Mouse (Mus musculus) bone marrow macrophage, adult 2 months (primary cell): ENCODE results near the gene Gm21987.

Source experiments
- CTCF ChIP-seq: IDR thresholded peaks from 2 replicates; pipeline ENCODE4 v1.5.1; 2012; ENCODE audit warnings: low read depth, mild to moderate bottlenecking, low read length, moderate library complexity
- POLR2A ChIP-seq: IDR thresholded peaks from 2 replicates; pipeline ENCODE4 v1.6.1; 2012; ENCODE audit warnings: mild to moderate bottlenecking, low read depth, low read length, borderline replicate concordance

DNA sequence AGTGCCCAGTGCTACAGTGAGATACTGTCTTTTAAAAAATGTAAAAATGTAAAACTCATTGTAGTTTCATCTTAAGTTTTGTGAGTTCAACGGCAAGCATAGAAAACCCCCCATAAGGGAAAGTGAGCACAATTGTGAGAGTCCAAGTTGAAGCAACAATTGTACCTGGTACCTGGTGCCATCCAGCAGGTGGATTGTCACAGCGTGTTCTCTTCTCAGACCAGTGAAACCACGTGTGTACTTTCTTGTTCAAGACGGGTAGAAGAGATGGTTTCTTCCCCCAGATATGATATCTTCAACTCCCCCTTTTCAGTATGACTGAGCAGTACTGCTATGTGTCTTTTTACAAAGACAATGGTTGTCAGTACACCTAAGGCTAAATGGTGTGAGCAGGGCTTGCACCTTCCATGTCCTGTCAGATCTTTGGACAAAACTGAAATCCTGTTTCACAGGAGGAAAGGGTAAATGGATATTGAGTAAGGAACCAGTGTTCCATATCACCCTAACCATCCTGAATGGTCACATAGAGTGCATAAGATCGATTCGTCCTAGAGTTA, 11.5 kb downstream of the Gm21987 start:
- TF ChIP-seq CTCF (no peak), POLR2A (no peak)
